Mouse (Mus musculus) cortical plate, adult 2 months (tissue): ENCODE results near the gene Gm6793. TPM values are rescaled to one million over a fixed set of nuclear protein-coding genes. Genes with fewer than 3 reads are reported as not detected.

Source experiments
- H3K27ac ChIP-seq: fragments of 200-500 bp; 2 replicates; pipeline ENCODE4 v1.5.1; 2012; ENCODE audit warnings: low read length, control low read depth, inconsistent platforms; ENCODE audit not compliant: insufficient read depth
- H3K4me1 ChIP-seq: fragments of 200-500 bp; 2 replicates; pipeline ENCODE4 v1.6.1; 2011; ENCODE audit warnings: low read length; ENCODE audit not compliant: control insufficient read depth, insufficient read depth
- H3K4me3 ChIP-seq: fragments of 200-500 bp; 2 replicates; pipeline ENCODE4 v1.5.1; 2011; ENCODE audit warnings: mild to moderate bottlenecking, low read length, control low read depth; ENCODE audit not compliant: insufficient read depth
- CTCF ChIP-seq: fragments of 200-500 bp; IDR thresholded peaks from 2 replicates; pipeline ENCODE4 v1.5.1; 2011; ENCODE audit warnings: mild to moderate bottlenecking, control low read depth, low read length; ENCODE audit not compliant: insufficient read depth; ENCODE audit errors: extremely low read depth
- POLR2A ChIP-seq: fragments of 200-500 bp; IDR thresholded peaks from 2 replicates; pipeline ENCODE4 v1.6.1; 2011; ENCODE audit warnings: mild to moderate bottlenecking, low read length, control low read depth; ENCODE audit not compliant: insufficient read depth; ENCODE audit errors: extremely low read depth
- polyA plus RNA-seq: library from polyadenylated mRNA; depleted of rRNA; stranded (reverse); fragments of >200 nt; gene quantifications from 2 replicates; pipeline ENCODE4 v1.2.3, GENCODE M21; 2012

The Gm6793 gene
- polyA plus RNA-seq, 1 experiment, result not detected

DNA sequence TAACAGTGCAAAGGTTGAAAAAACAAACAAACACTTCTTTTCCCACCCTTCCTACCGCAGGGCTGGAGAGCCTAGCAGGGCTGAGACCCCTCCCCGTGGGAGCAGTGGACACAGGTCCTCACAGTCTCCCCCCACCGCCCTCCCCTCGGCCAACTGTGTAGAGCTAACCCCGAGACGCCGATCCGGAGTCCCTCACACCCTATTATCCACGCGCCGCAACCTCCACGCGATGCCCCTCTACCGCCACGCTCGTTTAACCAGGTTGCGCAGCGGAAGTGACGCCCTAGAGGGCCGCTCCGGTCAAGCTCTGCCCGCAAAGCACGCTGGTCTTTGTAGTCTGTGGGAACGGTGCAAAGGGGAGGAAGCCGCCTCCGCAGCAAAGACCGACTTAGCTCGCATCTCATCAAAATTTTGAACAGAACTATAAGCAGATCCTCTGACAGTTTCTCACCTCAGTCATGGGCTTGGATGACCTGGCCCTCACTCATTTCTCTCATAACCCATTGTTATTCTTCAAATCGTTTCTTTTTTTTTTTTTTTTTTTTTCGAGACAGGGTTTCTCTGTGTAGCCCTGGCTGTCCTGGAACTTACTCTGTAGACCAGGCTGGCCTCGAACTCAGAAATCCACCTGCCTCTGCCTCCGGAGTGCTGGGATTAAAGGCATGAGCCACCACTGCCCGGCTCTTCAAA lies 22.7 kb downstream of the Gm6793 start, which contains the start of gene Adat1:
Gene Adat1 (minus strand): TSS at position 290 of the 690 bp plus-strand sequence.
- Histone ChIP-seq H3K4me1 (no peaks in the 10 kb centered on the region), H3K27ac (no peak within 1 kb of the TSS), H3K4me3 (peak within 1 kb of the TSS; percentile 90)
- no peak for TF ChIP-seq CTCF
- peak; percentile 81; the same call in 1 of the 2 replicates for TF ChIP-seq POLR2A

DNA sequence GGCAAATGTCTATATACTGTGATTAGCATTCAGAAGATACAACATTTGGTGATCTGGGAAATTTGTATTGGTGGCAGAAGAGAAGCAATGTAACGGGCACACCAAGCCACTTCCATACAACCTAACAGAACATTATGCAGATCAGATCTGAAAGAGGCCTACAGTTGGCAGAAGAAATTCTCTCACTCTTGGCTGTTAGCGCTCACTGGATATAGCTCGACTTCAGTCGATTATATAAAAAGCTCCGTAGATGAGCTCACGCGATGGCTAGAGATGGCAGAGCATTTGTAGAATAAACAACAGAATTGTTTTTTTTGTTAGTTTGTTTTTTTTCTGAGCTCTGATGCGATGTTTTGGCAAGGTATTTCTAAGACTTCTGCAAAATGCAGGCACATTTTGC lies 23.6 kb downstream of the Gm6793 start:
- H3K4me1 ChIP-seq, result no peaks in the 10 kb centered on the region
- TF ChIP-seq CTCF (no peak), POLR2A (no peak)
- no peak overlapping the region for H3K27ac ChIP-seq
- H3K4me3 ChIP-seq, result peak overlapping the region; percentile 90; the same call in 1 of the 2 replicates

DNA sequence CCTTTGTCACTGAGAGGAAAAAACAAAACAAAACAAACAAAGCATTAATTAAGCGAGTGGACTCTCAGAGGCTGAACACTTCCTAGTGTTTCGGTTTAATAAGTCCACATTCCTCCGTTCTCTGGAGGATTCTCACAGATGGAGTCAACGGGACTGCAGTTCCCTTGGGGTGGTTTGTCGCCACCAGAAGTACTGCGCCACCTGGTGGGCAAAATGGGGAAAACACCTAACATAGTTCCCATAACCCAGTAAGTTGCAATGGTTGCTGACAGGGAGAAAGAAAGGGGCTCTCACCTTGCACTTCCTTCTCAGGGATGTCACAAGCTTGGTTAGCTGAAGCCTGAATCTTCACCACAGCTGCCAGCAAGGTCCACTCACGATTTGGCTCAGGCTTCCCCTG lies 24.9 kb downstream of the Gm6793 start:
- Histone ChIP-seq H3K4me3 (no peak overlapping the region), H3K27ac (no peak overlapping the region), H3K4me1 (no peaks in the 10 kb centered on the region)
- no peak for TF ChIP-seq POLR2A
- peak; percentile 86 for TF ChIP-seq CTCF

DNA sequence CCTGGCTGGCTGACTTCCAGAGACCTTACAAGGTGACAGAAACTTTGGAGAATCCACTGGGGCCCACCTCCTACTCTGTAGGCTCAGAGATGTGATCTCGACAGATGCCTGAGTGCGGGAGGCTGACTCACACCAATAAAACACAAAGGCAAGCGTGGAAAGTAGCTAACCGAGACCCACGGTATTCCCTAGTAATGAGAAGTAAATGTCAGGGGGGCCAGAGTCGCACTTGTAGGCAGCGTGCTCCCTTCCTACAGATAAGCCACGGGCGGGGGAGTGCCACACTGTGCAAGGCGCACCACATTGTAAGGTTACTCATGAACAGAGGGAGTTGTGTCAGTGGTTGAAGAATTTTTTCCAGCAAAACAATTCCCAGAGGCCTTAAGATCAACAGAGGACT lies 30.3 kb downstream of the Gm6793 start:
- Histone ChIP-seq H3K27ac (no peak overlapping the region), H3K4me3 (no peak overlapping the region), H3K4me1 (peaks cover 2% of the 10 kb centered on the region; the same call in 1 of the 2 replicates)
- no peak for TF ChIP-seq POLR2A
- no peak for TF ChIP-seq CTCF

DNA sequence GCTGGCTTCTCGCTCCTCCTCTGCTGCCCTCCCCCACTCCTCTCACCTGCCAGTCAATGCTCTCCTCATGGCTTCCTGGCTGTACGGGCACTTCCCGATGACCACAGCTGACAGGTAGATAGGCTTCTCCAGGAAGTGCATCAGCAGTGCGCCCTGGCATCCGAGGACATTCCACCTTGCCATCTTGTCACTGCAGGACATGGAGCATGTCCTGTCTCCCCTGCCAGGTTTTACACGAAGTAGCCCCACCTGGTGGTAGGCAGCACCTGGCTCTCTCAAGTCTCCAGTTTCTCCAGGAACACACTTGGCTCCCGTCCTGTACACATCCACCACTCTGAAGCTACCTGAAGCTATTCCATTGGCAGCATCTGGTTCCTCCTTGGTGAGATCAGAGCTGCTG lies 32.7 kb downstream of the Gm6793 start:
- peaks cover 2% of the 10 kb centered on the region; the same call in 1 of the 2 replicates for H3K4me1 ChIP-seq
- H3K4me3 ChIP-seq, result no peak overlapping the region
- TF ChIP-seq CTCF, result no peak
- TF ChIP-seq POLR2A, result no peak
- H3K27ac ChIP-seq, result no peak overlapping the region

DNA sequence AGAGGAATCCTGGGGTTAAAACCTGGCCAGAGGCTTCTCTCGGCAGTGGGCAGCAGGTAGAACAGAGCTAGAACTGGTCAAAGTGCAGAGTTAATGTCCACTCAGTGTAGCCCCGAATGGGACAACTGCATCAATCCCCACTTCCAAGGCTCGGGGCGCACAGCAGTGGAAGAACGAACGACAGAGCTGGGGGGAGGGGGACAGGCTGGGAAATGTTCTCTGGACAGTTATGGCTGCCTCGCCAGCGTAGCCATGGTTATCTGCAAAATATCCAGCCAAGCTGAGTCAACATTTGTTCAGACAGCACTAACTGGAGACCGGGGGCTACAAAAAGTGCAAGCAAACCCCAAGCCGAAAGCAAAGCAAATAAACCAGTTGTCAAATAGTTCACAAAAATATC lies 36.7 kb downstream of the Gm6793 start:
- TF ChIP-seq POLR2A (no peak), CTCF (no peak)
- Histone ChIP-seq H3K4me1 (no peaks in the 10 kb centered on the region), H3K4me3 (no peak overlapping the region), H3K27ac (no peak overlapping the region)

DNA sequence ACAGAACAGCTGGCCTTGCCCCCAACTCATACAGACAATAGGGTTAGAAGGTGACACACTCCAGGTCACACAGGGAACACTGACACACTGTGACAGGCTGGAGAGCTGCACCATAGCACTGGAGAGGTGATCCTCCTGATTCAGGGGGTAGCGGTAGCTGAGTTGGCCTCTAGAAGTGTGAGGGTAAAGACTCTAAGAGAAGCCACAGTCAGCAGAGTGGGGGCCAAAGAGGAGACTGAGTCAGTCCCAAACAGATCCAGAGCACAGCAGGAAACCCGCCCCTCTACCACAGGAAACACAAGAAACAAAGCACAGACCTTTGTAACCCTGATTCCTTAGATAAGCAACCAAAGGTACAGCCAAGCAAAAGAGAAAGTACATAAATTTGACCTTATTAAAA lies 38.5 kb downstream of the Gm6793 start:
- TF ChIP-seq POLR2A (no peak), CTCF (no peak)
- Histone ChIP-seq H3K4me3 (no peak overlapping the region), H3K4me1 (no peaks in the 10 kb centered on the region), H3K27ac (no peak overlapping the region)

DNA sequence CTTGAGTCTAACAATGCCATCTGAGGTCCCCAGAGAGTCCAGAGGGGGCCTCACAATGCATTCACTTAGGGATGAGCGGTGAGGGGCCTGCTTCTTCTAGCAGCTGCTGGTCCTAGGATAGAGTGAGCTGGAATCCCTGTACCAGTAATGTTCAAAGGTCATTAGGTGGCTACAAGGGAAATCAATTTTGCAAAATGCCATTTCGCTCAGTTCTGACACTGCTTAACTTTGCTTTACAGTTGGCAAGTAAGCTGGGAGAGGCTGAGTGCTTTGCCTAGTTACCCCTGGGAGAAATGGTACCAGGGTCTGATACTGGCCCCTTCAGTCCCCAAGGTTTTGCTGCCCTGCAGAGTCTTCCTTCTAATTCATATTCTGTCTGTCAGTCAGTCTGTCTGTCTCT lies 39.1 kb downstream of the Gm6793 start:
- Histone ChIP-seq H3K4me3 (no peak overlapping the region), H3K4me1 (no peaks in the 10 kb centered on the region), H3K27ac (no peak overlapping the region)
- TF ChIP-seq POLR2A (no peak), CTCF (no peak)

DNA sequence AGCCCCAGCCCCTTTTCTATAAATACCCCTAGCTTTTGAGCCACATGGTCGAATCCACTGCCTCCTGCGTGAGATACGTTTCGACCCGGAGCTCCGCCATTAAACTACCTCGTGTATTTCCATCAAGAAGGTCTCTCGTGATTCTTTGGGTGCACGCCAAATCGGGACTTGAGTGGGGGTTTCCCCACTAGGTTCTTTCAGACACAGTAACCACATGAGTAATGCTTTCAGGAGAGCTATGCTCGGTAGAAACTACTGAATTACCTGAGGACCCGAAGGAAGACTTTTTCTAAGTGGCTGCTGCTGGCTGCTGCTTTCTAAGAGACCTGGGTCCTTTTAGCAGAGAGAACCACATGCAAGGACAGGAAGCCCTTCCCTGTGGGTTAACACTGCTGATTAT lies 40.7 kb downstream of the Gm6793 start:
- H3K4me3 ChIP-seq, result no peak overlapping the region
- no peak overlapping the region for H3K27ac ChIP-seq
- H3K4me1 ChIP-seq, result no peaks in the 10 kb centered on the region
- TF ChIP-seq POLR2A (no peak), CTCF (no peak)

DNA sequence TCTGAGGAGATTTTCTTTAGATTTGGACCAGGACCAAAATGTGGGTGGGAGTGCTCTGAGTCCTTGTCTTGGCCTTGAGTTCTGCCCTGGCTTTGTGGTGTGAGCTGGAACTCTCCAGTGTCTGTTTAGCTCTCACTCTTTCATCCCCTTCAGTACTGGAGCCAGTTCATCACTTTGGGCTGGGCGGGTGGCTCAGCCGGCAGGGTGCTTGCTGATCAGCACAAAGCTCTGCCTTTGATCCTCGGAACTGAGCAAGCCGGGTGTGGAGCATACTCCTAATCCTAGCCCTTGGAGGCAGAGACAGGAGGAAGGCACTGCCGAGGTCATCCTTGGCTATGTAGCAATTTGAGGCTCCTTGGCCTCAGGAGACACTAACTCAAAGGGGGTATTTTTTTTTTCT lies 45.8 kb downstream of the Gm6793 start:
- Histone ChIP-seq H3K4me1 (peaks cover 2% of the 10 kb centered on the region; the same call in 1 of the 2 replicates), H3K27ac (no peak overlapping the region), H3K4me3 (no peak overlapping the region)
- TF ChIP-seq POLR2A (no peak), CTCF (no peak)
